Mouse (Mus musculus): ENCODE measurements around the gene Scgb1b3. TPM values are rescaled to one million over a fixed set of nuclear protein-coding genes. Genes with fewer than 3 reads are reported as not detected.

The Scgb1b3 gene
- not detected in 2 replicates for polyA plus RNA-seq (2012; rRNA removed)

GRCm38 (mm10) chr7:31375292-31375691 is at the start of gene Scgb1b3:
TSS of gene Scgb1b3 (plus strand) at chr7:31375592.
- Histone ChIP-seq H3K27me3 (ENCODE audit: control insufficient read depth, insufficient read depth, low read length) (no peaks in the 10 kb centered on the region), H3K4me3 (ENCODE audit: low read depth, low read length) (no peak within 1 kb of the TSS), H3K4me1 (ENCODE audit: control insufficient read depth, insufficient read depth, insufficient read length, low read length) (no peaks in the 10 kb centered on the region), H3K27ac (ENCODE audit: insufficient read depth, low read depth, low read length) (no peak within 1 kb of the TSS), H3K36me3 (ENCODE audit: control insufficient read depth, insufficient read depth, low read length) (no peaks in the 10 kb centered on the region)
- WGBS = 67% methylated on average over 3 of the region's 3 CpGs
- TF ChIP-seq CTCF (IDR thresholded peaks at IDR 0.05; ENCODE audit: extremely low read depth, insufficient read length, insufficient replicate concordance, low read depth, low read length) (no peak), POLR2A (IDR thresholded peaks at IDR 0.05; ENCODE audit: low read depth, low read length) (no peak)

- no peaks in the 10 kb centered on the region for H3K36me3 ChIP-seq (ENCODE audit: control insufficient read depth, insufficient read depth, low read length)
- TF ChIP-seq POLR2A (IDR thresholded peaks at IDR 0.05; ENCODE audit: low read depth, low read length) (no peak), CTCF (IDR thresholded peaks at IDR 0.05; ENCODE audit: extremely low read depth, insufficient read length, insufficient replicate concordance, low read depth, low read length) (no peak)
- no peak within 1 kb of the TSS for H3K4me3 ChIP-seq (ENCODE audit: low read depth, low read length)
- no peaks in the 10 kb centered on the region for H3K27me3 ChIP-seq (ENCODE audit: control insufficient read depth, insufficient read depth, low read length)
- H3K4me1 ChIP-seq (ENCODE audit: control insufficient read depth, insufficient read depth, insufficient read length, low read length) = no peaks in the 10 kb centered on the region
- no peak within 1 kb of the TSS for H3K27ac ChIP-seq (ENCODE audit: insufficient read depth, low read depth, low read length)
- 66% methylated on average over 4 of the region's 4 CpGs for WGBS
Observed at GRCm38 (mm10) chr7:31362022-31362560, 13.3 kb upstream of the Scgb1b3 start, which contains the start of gene Scgb2b3. TSS of gene Scgb2b3 (minus strand) at chr7:31362072.

Other genes starting within 250 kb of the Scgb1b3 start
- gene Scn1b, start 248.6 kb upstream of the Scgb1b3 start, polyA plus RNA-seq (2012; rRNA removed) = 11.1 and 19.6 TPM in 2 replicates
- gene Gramd1a, start 219.7 kb upstream of the Scgb1b3 start, polyA plus RNA-seq (2012; rRNA removed) = 56.4 and 64.9 TPM in 2 replicates
- not detected in 2 replicates for gene Scgb2b2, start 85.1 kb upstream of the Scgb1b3 start, polyA plus RNA-seq (2012; rRNA removed)
- not detected in 2 replicates for gene Scgb1b2, start 83.8 kb upstream of the Scgb1b3 start, polyA plus RNA-seq (2012; rRNA removed)
- not detected in 2 replicates for gene Scgb2b3, start 13.5 kb upstream of the Scgb1b3 start, polyA plus RNA-seq (2012; rRNA removed)

Data from small intestine, adult 2 months (tissue).